Mouse (Mus musculus) ES-Bruce4 (cell line): ENCODE data around the gene Upk3a. TPM values are rescaled to one million over a fixed set of nuclear protein-coding genes. Genes with fewer than 3 reads are reported as not detected.

Experiments used
- H3K27ac ChIP-seq: 2 replicates; pipeline ENCODE4 v1.5.1; 2012; ENCODE audit warnings: low read length, inconsistent platforms; ENCODE audit not compliant: insufficient read depth
- H3K27me3 ChIP-seq: 2 replicates; pipeline ENCODE4 v1.6.1; 2012; ENCODE audit warnings: mild to moderate bottlenecking, low read length, inconsistent platforms; ENCODE audit not compliant: control insufficient read depth, poor library complexity, insufficient read depth, severe bottlenecking
- H3K36me3 ChIP-seq: 2 replicates; pipeline ENCODE4 v1.6.1; 2012; ENCODE audit warnings: inconsistent platforms, mild to moderate bottlenecking, low read length, moderate library complexity; ENCODE audit not compliant: control insufficient read depth, poor library complexity, insufficient read depth, severe bottlenecking
- H3K4me1 ChIP-seq: one replicate; pipeline ENCODE4 v1.8.1; 2011; ENCODE audit warnings: low read length; ENCODE audit not compliant: control insufficient read depth, insufficient read depth
- H3K4me3 ChIP-seq: 2 replicates; pipeline ENCODE4 v1.5.1; 2011; ENCODE audit warnings: low read depth, mild to moderate bottlenecking, low read length
- H3K9ac ChIP-seq: 2 replicates; pipeline ENCODE4 v1.6.1; 2012; ENCODE audit warnings: low read depth, mild to moderate bottlenecking, inconsistent platforms; ENCODE audit not compliant: poor library complexity, severe bottlenecking
- H3K9me3 ChIP-seq: replicated peaks from 2 replicates; pipeline ENCODE4 v1.6.1; 2012; ENCODE audit warnings: mild to moderate bottlenecking, low read length, inconsistent platforms; ENCODE audit not compliant: control insufficient read depth, poor library complexity, insufficient read depth, severe bottlenecking
- CTCF ChIP-seq: IDR thresholded peaks from one replicate; pipeline ENCODE4 v1.8.1; 2011; ENCODE audit warnings: low read depth, low read length
- EP300 ChIP-seq: IDR thresholded peaks from 2 replicates; pipeline ENCODE4 v1.6.1; 2011; ENCODE audit warnings: low read depth, low read length; ENCODE audit not compliant: insufficient read depth
- POLR2A ChIP-seq: IDR thresholded peaks from one replicate; pipeline ENCODE4 v1.8.1; 2011; ENCODE audit warnings: low read length; ENCODE audit not compliant: insufficient read depth
- polyA plus RNA-seq: library from polyadenylated mRNA; stranded (reverse); fragments of >200 nt; gene quantifications from 2 replicates; pipeline ENCODE4 v1.2.4, GENCODE M21; 2011; ENCODE audit warnings: low read depth; ENCODE audit not compliant: missing spikeins, insufficient read depth, insufficient read length

The Upk3a gene
- polyA plus RNA-seq, 1 experiment: not detected

- Histone ChIP-seq H3K27ac (0 out of 2 replicates have a peak overlapping the region, but pooled peaks have one; percentile 2), H3K4me3 (peak overlapping the region; percentile 80), H3K9me3 (no peaks in the 10 kb centered on the region), H3K27me3 (no peaks in the 10 kb centered on the region), H3K4me1 (no peaks in the 10 kb centered on the region), H3K36me3 (no peaks in the 10 kb centered on the region), H3K9ac (peak overlapping the region; percentile 69)
- TF ChIP-seq POLR2A: no peak
- TF ChIP-seq EP300: no peak
- TF ChIP-seq CTCF: no peak
Observed at GRCm38 (mm10) chr15:85036566-85037342, 19.8 kb downstream of the Upk3a start.

GRCm38 (mm10) chr15:85037343-85037690, 20.4 kb downstream of the Upk3a start:
- no peaks in the 10 kb centered on the region for H3K9me3 ChIP-seq
- H3K27me3 ChIP-seq: no peaks in the 10 kb centered on the region
- TF ChIP-seq POLR2A: no peak
- TF ChIP-seq CTCF: no peak
- no peak for TF ChIP-seq EP300
- H3K9ac ChIP-seq: peak overlapping the region; percentile 69
- H3K36me3 ChIP-seq: no peaks in the 10 kb centered on the region
- no peak overlapping the region for H3K27ac ChIP-seq
- peak overlapping the region; percentile 80 for H3K4me3 ChIP-seq
- no peaks in the 10 kb centered on the region for H3K4me1 ChIP-seq

GRCm38 (mm10) chr15:85041546-85042225, 24.7 kb downstream of the Upk3a start:
- Histone ChIP-seq H3K4me1 (no peaks in the 10 kb centered on the region), H3K9ac (no peak overlapping the region), H3K27me3 (no peaks in the 10 kb centered on the region), H3K36me3 (no peaks in the 10 kb centered on the region), H3K4me3 (no peak overlapping the region), H3K9me3 (no peaks in the 10 kb centered on the region), H3K27ac (no peak overlapping the region)
- TF ChIP-seq POLR2A: no peak
- no peak for TF ChIP-seq EP300
- no peak for TF ChIP-seq CTCF

GRCm38 (mm10) chr15:85042361-85042954, 25.5 kb downstream of the Upk3a start:
- Histone ChIP-seq H3K9me3 (no peaks in the 10 kb centered on the region), H3K4me1 (no peaks in the 10 kb centered on the region), H3K4me3 (no peak overlapping the region), H3K27ac (no peak overlapping the region), H3K27me3 (no peaks in the 10 kb centered on the region), H3K9ac (no peak overlapping the region), H3K36me3 (no peaks in the 10 kb centered on the region)
- TF ChIP-seq EP300: no peak
- TF ChIP-seq CTCF: peak; percentile 41
- TF ChIP-seq POLR2A: no peak

- Histone ChIP-seq H3K36me3 (no peaks in the 10 kb centered on the region), H3K9ac (no peak overlapping the region), H3K27ac (no peak overlapping the region), H3K4me1 (no peaks in the 10 kb centered on the region), H3K4me3 (no peak overlapping the region), H3K9me3 (no peaks in the 10 kb centered on the region), H3K27me3 (no peaks in the 10 kb centered on the region)
- TF ChIP-seq POLR2A (no peak), EP300 (no peak), CTCF (no peak)
Observed at GRCm38 (mm10) chr15:85043116-85043515, 26.2 kb downstream of the Upk3a start.
